Mouse (Mus musculus) liver, postnatal 0 days (tissue): ENCODE data around the gene Usp29.

Experiments used
- CTCF ChIP-seq: sonication (generic); IDR thresholded peaks from 2 replicates; pipeline ENCODE4 v1.5.1; 2016; ENCODE audit warnings: antibody characterized with exemption, low read depth
- EP300 ChIP-seq: IDR thresholded peaks from 2 replicates; pipeline ENCODE4 v1.6.1; 2016; ENCODE audit warnings: antibody characterized with exemption, low read depth, mild to moderate bottlenecking

GRCm38 (mm10) chr7:6707416-6708015, 22.9 kb upstream of the Usp29 start:
- TF ChIP-seq CTCF (no peak), EP300 (no peak)
